Mouse (Mus musculus): ENCODE measurements around the gene Gm20219. TPM values are rescaled to one million over a fixed set of nuclear protein-coding genes. Genes with fewer than 3 reads are reported as not detected.

Gene Gm20219
- polyA plus RNA-seq, 1 experiment from 2014 or later = 2.2 TPM

- DNase-seq (ENCODE audit: low spot score) = peak; percentile 41
These were observed 13.6 kb downstream of the Gm20219 start for GRCm38 (mm10) chr17:56540562-56540975.

GRCm38 (mm10) chr17:56537912-56538311 lies 16.3 kb downstream of the Gm20219 start:
- peak; percentile 50 for DNase-seq (ENCODE audit: low spot score)
- no peak overlapping the region for H3K27ac ChIP-seq (ENCODE audit: low read depth)

More at GRCm38 (mm10) chr17:56540562-56540975, 13.6 kb downstream of the Gm20219 start:
- peak; percentile 51 for ATAC-seq (replicated peaks; ENCODE audit: low FRiP score, low TSS enrichment, low read depth)
- Histone ChIP-seq H3K9me3 (ENCODE audit: control insufficient read depth, low read length) (no peaks in the 10 kb centered on the region), H3K36me3 (ENCODE audit: control insufficient read depth, insufficient read depth, low read length) (no peaks in the 10 kb centered on the region), H3K27me3 (replicated peaks; ENCODE audit: control insufficient read depth, insufficient read depth, low read length) (no peaks in the 10 kb centered on the region), H3K9ac (ENCODE audit: low read length) (no peak overlapping the region), H3K4me1 (replicated peaks; ENCODE audit: control insufficient read depth, insufficient read depth, low read length) (no peaks in the 10 kb centered on the region), H3K27ac (ENCODE audit: low read depth) (no peak overlapping the region), H3K4me3 (ENCODE audit: low read depth, low read length) (no peak overlapping the region), H3K4me2 (ENCODE audit: low read length) (no peak overlapping the region)
- WGBS = 32% methylated on average over 6 of the region's 6 CpGs

DNA sequence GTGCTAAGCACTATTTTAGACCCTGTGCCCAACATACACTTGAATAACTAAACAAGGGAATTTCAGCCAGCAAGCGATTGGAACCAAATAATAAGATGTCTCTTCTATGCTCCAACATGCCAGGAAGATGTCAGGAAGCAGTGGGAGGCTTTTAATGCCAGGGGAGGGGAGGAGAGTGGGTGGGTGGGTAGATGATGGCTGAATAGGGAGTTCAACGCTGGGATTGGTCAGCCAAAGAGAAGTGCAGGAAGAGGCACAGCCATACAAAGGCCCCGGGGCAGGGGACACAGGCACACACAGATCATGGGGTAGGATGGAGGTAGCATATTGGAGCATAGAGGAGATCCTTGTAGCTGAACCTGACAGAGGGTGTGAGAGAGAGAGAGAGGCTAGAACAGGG lies 17.3 kb downstream of the Gm20219 start:
- H3K27me3 ChIP-seq (replicated peaks; ENCODE audit: control insufficient read depth, insufficient read depth, low read length) = no peaks in the 10 kb centered on the region
- ATAC-seq (replicated peaks; ENCODE audit: low FRiP score, low TSS enrichment, low read depth) (no peak), DNase-seq (ENCODE audit: low spot score) (peak; percentile 45)
- WGBS = 80% methylated on average over 3 of the region's 3 CpGs
- H3K4me3 ChIP-seq (ENCODE audit: low read depth, low read length) = no peak overlapping the region
- H3K36me3 ChIP-seq (ENCODE audit: control insufficient read depth, insufficient read depth, low read length) = no peaks in the 10 kb centered on the region
- H3K9me3 ChIP-seq (ENCODE audit: control insufficient read depth, low read length) = no peaks in the 10 kb centered on the region
- H3K9ac ChIP-seq (ENCODE audit: low read length) = no peak overlapping the region
- H3K27ac ChIP-seq (ENCODE audit: low read depth) = no peak overlapping the region
- no peak overlapping the region for H3K4me2 ChIP-seq (ENCODE audit: low read length)
- H3K4me1 ChIP-seq (replicated peaks; ENCODE audit: control insufficient read depth, insufficient read depth, low read length) = no peaks in the 10 kb centered on the region

More at GRCm38 (mm10) chr17:56537912-56538311, 16.3 kb downstream of the Gm20219 start:
- 38% methylated on average over 8 of the region's 8 CpGs for WGBS
- no peak overlapping the region for H3K4me2 ChIP-seq (ENCODE audit: low read length)
- no peak for ATAC-seq (replicated peaks; ENCODE audit: low FRiP score, low TSS enrichment, low read depth)
- H3K9ac ChIP-seq (ENCODE audit: low read length) = no peak overlapping the region
- H3K9me3 ChIP-seq (ENCODE audit: control insufficient read depth, low read length) = no peaks in the 10 kb centered on the region
- no peak overlapping the region for H3K4me3 ChIP-seq (ENCODE audit: low read depth, low read length)
- H3K36me3 ChIP-seq (ENCODE audit: control insufficient read depth, insufficient read depth, low read length) = no peaks in the 10 kb centered on the region
- no peaks in the 10 kb centered on the region for H3K4me1 ChIP-seq (replicated peaks; ENCODE audit: control insufficient read depth, insufficient read depth, low read length)
- no peaks in the 10 kb centered on the region for H3K27me3 ChIP-seq (replicated peaks; ENCODE audit: control insufficient read depth, insufficient read depth, low read length)

DNA sequence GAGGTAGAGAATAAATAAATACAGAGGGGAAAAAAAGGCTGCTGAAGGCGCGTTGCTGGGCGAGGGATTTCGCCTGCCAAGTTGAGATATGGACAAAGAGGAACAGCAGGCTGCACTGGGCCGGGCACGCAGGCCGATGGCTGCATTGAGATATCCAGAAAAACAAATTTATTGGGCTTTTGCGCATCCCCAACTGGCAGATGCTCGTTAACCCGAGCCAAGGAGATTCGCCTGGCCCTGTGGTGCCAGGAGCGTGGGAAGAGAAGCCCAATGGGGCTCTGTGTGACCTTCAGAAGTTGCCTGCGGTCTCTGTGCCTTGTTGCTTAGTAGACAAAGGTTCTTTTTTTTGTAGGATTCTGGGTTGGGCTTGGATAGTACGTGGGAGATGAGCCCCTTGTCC lies 18.0 kb downstream of the Gm20219 start:
- WGBS = 67% methylated on average over 14 of the region's 14 CpGs
- H3K27ac ChIP-seq (ENCODE audit: low read depth) = no peak overlapping the region
- H3K9me3 ChIP-seq (ENCODE audit: control insufficient read depth, low read length) = no peaks in the 10 kb centered on the region
- DNase-seq (ENCODE audit: low spot score) = peak; percentile 13
- no peak overlapping the region for H3K4me2 ChIP-seq (ENCODE audit: low read length)
- H3K9ac ChIP-seq (ENCODE audit: low read length) = no peak overlapping the region
- no peaks in the 10 kb centered on the region for H3K36me3 ChIP-seq (ENCODE audit: control insufficient read depth, insufficient read depth, low read length)
- H3K27me3 ChIP-seq (replicated peaks; ENCODE audit: control insufficient read depth, insufficient read depth, low read length) = no peaks in the 10 kb centered on the region
- no peak for ATAC-seq (replicated peaks; ENCODE audit: low FRiP score, low TSS enrichment, low read depth)
- no peaks in the 10 kb centered on the region for H3K4me1 ChIP-seq (replicated peaks; ENCODE audit: control insufficient read depth, insufficient read depth, low read length)
- no peak overlapping the region for H3K4me3 ChIP-seq (ENCODE audit: low read depth, low read length)

DNA sequence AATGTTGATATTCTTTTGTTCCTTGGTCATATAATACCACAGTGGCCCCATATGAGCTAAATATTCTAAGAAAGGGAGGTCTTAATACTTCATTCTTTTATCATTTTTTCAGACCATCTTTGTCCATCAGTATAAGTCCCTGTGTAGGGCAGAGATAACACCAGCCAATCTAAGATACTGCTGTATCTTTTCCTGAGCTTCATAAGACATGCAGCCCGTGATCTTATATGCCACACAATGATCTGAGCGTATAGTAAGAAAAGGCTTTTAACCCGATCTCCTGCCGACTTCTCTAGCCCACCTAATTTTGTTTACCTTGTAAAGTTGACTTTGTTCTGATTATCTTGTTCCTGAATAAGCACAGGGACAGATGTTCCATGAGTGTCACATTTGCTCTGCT lies 29.2 kb downstream of the Gm20219 start:
- Histone ChIP-seq H3K9me3 (ENCODE audit: control insufficient read depth, low read length) (no peaks in the 10 kb centered on the region), H3K27ac (ENCODE audit: low read depth) (no peak overlapping the region), H3K27me3 (replicated peaks; ENCODE audit: control insufficient read depth, insufficient read depth, low read length) (no peaks in the 10 kb centered on the region), H3K9ac (ENCODE audit: low read length) (no peak overlapping the region), H3K4me3 (ENCODE audit: low read depth, low read length) (no peak overlapping the region), H3K4me1 (replicated peaks; ENCODE audit: control insufficient read depth, insufficient read depth, low read length) (no peaks in the 10 kb centered on the region), H3K36me3 (ENCODE audit: control insufficient read depth, insufficient read depth, low read length) (no peaks in the 10 kb centered on the region), H3K4me2 (ENCODE audit: low read length) (no peak overlapping the region)
- ATAC-seq (replicated peaks; ENCODE audit: low FRiP score, low TSS enrichment, low read depth) = no peak
- 58% methylated on average over 4 of the region's 4 CpGs for WGBS
- no peak for DNase-seq (ENCODE audit: low spot score)

GRCm38 (mm10) chr17:56522744-56523143 lies 31.4 kb downstream of the Gm20219 start:
- no peak overlapping the region for H3K27ac ChIP-seq (ENCODE audit: low read depth)
- no peaks in the 10 kb centered on the region for H3K27me3 ChIP-seq (replicated peaks; ENCODE audit: control insufficient read depth, insufficient read depth, low read length)
- no peak for ATAC-seq (replicated peaks; ENCODE audit: low FRiP score, low TSS enrichment, low read depth)
- no peak overlapping the region for H3K4me2 ChIP-seq (ENCODE audit: low read length)
- WGBS = 67% methylated on average over 1 of the region's 1 CpGs
- H3K4me1 ChIP-seq (replicated peaks; ENCODE audit: control insufficient read depth, insufficient read depth, low read length) = no peaks in the 10 kb centered on the region
- no peak overlapping the region for H3K9ac ChIP-seq (ENCODE audit: low read length)
- H3K36me3 ChIP-seq (ENCODE audit: control insufficient read depth, insufficient read depth, low read length) = no peaks in the 10 kb centered on the region
- DNase-seq (ENCODE audit: low spot score) = peak; percentile 20
- no peak overlapping the region for H3K4me3 ChIP-seq (ENCODE audit: low read depth, low read length)
- no peaks in the 10 kb centered on the region for H3K9me3 ChIP-seq (ENCODE audit: control insufficient read depth, low read length)

DNA sequence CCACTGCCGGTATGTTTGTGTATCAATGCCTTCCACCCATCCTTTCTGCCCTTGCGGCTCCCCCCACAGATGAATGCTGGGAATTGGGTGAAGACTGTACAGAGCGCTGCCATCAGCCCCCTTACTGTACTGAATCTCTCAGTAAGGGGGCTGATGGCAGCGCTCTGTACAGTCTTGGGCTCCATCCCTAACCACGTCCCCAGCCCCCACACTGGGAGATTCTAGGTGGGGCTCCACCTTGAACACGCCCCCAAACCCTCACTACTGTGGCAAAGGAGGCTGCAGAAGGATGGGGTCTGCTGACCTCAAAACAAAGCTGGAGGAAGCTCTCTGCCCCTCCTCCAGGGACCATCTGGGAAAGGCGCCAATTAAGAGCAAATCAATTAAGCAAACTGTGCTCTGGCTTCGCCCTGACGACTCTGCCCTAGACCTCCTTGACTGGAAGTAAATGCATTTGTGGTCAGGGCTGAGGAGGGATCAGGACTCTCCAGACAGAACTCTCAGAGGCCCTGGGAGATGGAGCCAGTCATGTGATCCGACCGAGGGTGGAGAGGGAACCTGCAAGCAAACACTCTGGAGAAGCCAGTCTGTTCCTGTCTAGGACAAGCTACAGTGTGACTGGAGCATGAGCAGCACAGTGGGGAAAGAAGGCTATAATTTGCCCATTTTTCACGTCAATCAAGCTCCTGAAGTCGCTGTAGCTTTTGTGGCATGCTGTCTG lies 38.3 kb downstream of the Gm20219 start:
- peak; percentile 53 for DNase-seq (ENCODE audit: low spot score)
- 14% methylated on average over 13 of the region's 13 CpGs for WGBS

GRCm38 (mm10) chr17:56514916-56515315 lies 39.3 kb downstream of the Gm20219 start:
- 61% methylated on average over 12 of the region's 12 CpGs for WGBS
- H3K27me3 ChIP-seq (replicated peaks; ENCODE audit: control insufficient read depth, insufficient read depth, low read length) = peaks cover 48% of the 10 kb centered on the region
- H3K4me2 ChIP-seq (ENCODE audit: low read length) = no peak overlapping the region
- H3K4me3 ChIP-seq (ENCODE audit: low read depth, low read length) = no peak overlapping the region
- ATAC-seq (replicated peaks; ENCODE audit: low FRiP score, low TSS enrichment, low read depth) (no peak), DNase-seq (ENCODE audit: low spot score) (no peak)
- no peaks in the 10 kb centered on the region for H3K9me3 ChIP-seq (ENCODE audit: control insufficient read depth, low read length)
- H3K36me3 ChIP-seq (ENCODE audit: control insufficient read depth, insufficient read depth, low read length) = no peaks in the 10 kb centered on the region
- H3K27ac ChIP-seq (ENCODE audit: low read depth) = no peak overlapping the region
- H3K4me1 ChIP-seq (replicated peaks; ENCODE audit: control insufficient read depth, insufficient read depth, low read length) = peaks cover 6% of the 10 kb centered on the region; the same call in 1 of the 2 replicates
- no peak overlapping the region for H3K9ac ChIP-seq (ENCODE audit: low read length)

More for the DNA sequence above, 38.3 kb downstream of the Gm20219 start:
- Histone ChIP-seq H3K9ac (ENCODE audit: low read length) (no peak overlapping the region), H3K4me2 (ENCODE audit: low read length) (peak overlapping the region; percentile 7; the same call in 1 of the 2 replicates), H3K4me3 (ENCODE audit: low read depth, low read length) (no peak overlapping the region), H3K4me1 (replicated peaks; ENCODE audit: control insufficient read depth, insufficient read depth, low read length) (peaks cover 6% of the 10 kb centered on the region; the same call in 1 of the 2 replicates), H3K27ac (ENCODE audit: low read depth) (no peak overlapping the region), H3K27me3 (replicated peaks; ENCODE audit: control insufficient read depth, insufficient read depth, low read length) (peaks cover 38% of the 10 kb centered on the region), H3K36me3 (ENCODE audit: control insufficient read depth, insufficient read depth, low read length) (no peaks in the 10 kb centered on the region), H3K9me3 (ENCODE audit: control insufficient read depth, low read length) (no peaks in the 10 kb centered on the region)
- ATAC-seq (replicated peaks; ENCODE audit: low FRiP score, low TSS enrichment, low read depth) = peak; percentile 56

GRCm38 (mm10) chr17:56514330-56514729 lies 39.9 kb downstream of the Gm20219 start:
- Histone ChIP-seq H3K36me3 (ENCODE audit: control insufficient read depth, insufficient read depth, low read length) (no peaks in the 10 kb centered on the region), H3K9ac (ENCODE audit: low read length) (no peak overlapping the region), H3K27me3 (replicated peaks; ENCODE audit: control insufficient read depth, insufficient read depth, low read length) (peaks cover 54% of the 10 kb centered on the region), H3K4me2 (ENCODE audit: low read length) (no peak overlapping the region), H3K4me3 (ENCODE audit: low read depth, low read length) (no peak overlapping the region), H3K4me1 (replicated peaks; ENCODE audit: control insufficient read depth, insufficient read depth, low read length) (peaks cover 6% of the 10 kb centered on the region; the same call in 1 of the 2 replicates), H3K9me3 (ENCODE audit: control insufficient read depth, low read length) (no peaks in the 10 kb centered on the region), H3K27ac (ENCODE audit: low read depth) (no peak overlapping the region)
- DNase-seq (ENCODE audit: low spot score) (no peak), ATAC-seq (replicated peaks; ENCODE audit: low FRiP score, low TSS enrichment, low read depth) (no peak)
